Mouse (Mus musculus) G1E (cell line): ENCODE results near the gene Ly6c2.
"Not testable (repeated sequence)": the region's sequence is repeated elsewhere in the genome, so short reads cannot be mapped to it uniquely, and the experiment has no call there.

Source experiments
- CTCF ChIP-seq: IDR thresholded peaks from 2 replicates; pipeline ENCODE4 v1.5.1; 2012; ENCODE audit warnings: low read depth, low read length, inconsistent platforms, mixed read lengths
- POLR2AphosphoS5 ChIP-seq: IDR thresholded peaks from 2 replicates; pipeline ENCODE4 v1.6.1; 2012; ENCODE audit warnings: low read depth, low read length, inconsistent platforms; ENCODE audit not compliant: insufficient replicate concordance
- TAL1 ChIP-seq: conservative IDR thresholded peaks from 2 replicates; pipeline ENCODE4 v1.6.1; 2012; ENCODE audit warnings: low read depth, low read length, inconsistent platforms, mixed read lengths

- TF ChIP-seq CTCF, POLR2AphosphoS5, TAL1: not testable (repeated sequence)
Observed at GRCm38 (mm10) chr15:75062030-75062574, 49.7 kb downstream of the Ly6c2 start.
